Mouse (Mus musculus) cerebellum, adult 2 months (tissue): ENCODE data around the gene Veph1.

Experiments used
- CTCF ChIP-seq: fragments of 200-500 bp; IDR thresholded peaks from 2 replicates; pipeline ENCODE4 v1.5.1; 2011; ENCODE audit warnings: low read depth, mild to moderate bottlenecking, control low read depth, low read length, moderate library complexity, borderline replicate concordance; ENCODE audit not compliant: insufficient read depth
- POLR2A ChIP-seq: fragments of 200-500 bp; IDR thresholded peaks from 2 replicates; pipeline ENCODE4 v1.6.1; 2011; ENCODE audit warnings: low read length, control low read depth, borderline replicate concordance; ENCODE audit not compliant: insufficient read depth

- TF ChIP-seq CTCF (no peak), POLR2A (no peak)
Measured at GRCm38 (mm10) chr3:66254504-66255105, 42.0 kb downstream of the Veph1 start.
